Mouse (Mus musculus) ES-E14 (cell line): ENCODE measurements around the gene Extl2.

Experiments
- HCFC1 ChIP-seq: IDR thresholded peaks from 2 replicates; pipeline ENCODE4 v1.6.1; 2012; ENCODE audit warnings: low read length, inconsistent platforms, borderline replicate concordance; ENCODE audit not compliant: insufficient read depth
- MAFK ChIP-seq: IDR thresholded peaks from 2 replicates; pipeline ENCODE4 v1.6.1; 2014; ENCODE audit warnings: mild to moderate bottlenecking, low read depth, low read length, inconsistent platforms; ENCODE audit not compliant: insufficient read depth
- ZC3H11A ChIP-seq: IDR thresholded peaks from 2 replicates; pipeline ENCODE4 v1.6.1; 2012; ENCODE audit warnings: low read depth, mild to moderate bottlenecking, inconsistent platforms, low read length, borderline replicate concordance
- ZNF384 ChIP-seq: IDR thresholded peaks from 2 replicates; pipeline ENCODE4 v1.6.1; 2012; ENCODE audit warnings: low read depth, low read length, inconsistent platforms

DNA sequence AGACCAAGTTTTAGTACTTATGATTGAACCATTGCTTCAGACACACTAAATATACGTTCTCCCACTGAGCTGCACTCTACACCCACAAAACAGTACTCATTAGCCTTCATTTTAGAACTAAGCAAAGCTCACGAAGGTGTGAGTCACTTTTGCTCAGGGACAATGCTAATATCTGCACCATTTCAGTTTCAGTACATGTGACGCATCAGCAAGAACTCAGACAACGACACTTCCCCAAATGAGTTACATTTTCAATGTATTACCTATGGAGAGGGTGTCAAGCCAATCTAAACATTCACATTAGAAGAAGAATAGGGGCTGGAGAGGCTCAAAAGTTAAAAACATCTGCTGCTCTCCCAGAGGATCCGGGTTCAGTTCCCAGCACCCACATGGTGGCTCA, 10.3 kb upstream of the Extl2 start:
- TF ChIP-seq ZC3H11A = no peak
- TF ChIP-seq HCFC1 = no peak
- no peak for TF ChIP-seq ZNF384
- no peak for TF ChIP-seq MAFK
